Mouse (Mus musculus): ENCODE data around the gene Gipc2. TPM values are rescaled to one million over a fixed set of nuclear protein-coding genes. Genes with fewer than 3 reads are reported as not detected.
"Not testable (repeated sequence)": the region's sequence is repeated elsewhere in the genome, so short reads cannot be mapped to it uniquely, and the experiment has no call there.

Gene Gipc2
- total RNA-seq (2021) = 1 to 10 TPM; 3.6 to 4.0 TPM

DNA sequence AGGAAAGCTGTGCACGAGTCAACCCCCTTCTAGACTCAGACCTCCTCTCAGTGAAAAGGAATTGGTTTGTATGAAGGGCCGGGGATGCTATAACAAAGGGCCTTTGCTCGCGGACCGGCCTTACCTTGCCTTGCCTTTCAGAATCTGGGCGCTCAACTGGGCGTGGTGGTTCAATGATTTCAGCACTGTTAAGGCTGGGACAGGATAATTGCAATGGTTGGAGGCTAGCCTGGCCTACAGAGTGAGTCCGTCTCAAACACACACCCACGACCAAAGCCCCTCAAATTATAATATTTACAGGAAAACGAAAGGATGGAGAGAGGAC, at the start of gene Gipc2:
Gipc2 (minus strand) TSS at position 132 of the 325 bp plus-strand sequence.
- DNase-seq (ENCODE audit: low spot score) = no peak
- intact Hi-C loops (cut with DNase I) = loop anchor here (1.0 kb wide), 1 partner anchor 27 kb away; no protein-coding TSS in a partner anchor

DNA sequence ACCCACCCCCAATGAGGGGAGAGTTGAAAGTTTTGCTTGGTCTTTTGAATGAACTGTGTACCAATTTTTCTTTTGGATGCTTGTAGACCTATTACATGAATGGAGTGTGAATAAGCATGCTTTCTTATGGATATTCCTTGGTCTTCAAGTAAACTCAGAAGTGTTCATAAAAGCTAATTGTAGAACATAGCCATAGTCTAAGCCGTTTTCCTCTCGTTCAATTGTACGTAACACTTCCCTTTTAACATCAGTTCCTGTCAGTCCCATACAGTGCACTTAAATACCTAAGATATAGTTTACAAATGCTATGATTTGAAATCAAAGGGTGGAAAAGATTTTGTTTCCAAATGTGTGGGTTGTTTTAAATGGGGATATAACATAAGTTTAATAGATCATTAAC, 47.4 kb upstream of the Gipc2 start:
- intact Hi-C loops (cut with DNase I) = no loop called here
- DNase-seq (ENCODE audit: low spot score) = no peak

DNA sequence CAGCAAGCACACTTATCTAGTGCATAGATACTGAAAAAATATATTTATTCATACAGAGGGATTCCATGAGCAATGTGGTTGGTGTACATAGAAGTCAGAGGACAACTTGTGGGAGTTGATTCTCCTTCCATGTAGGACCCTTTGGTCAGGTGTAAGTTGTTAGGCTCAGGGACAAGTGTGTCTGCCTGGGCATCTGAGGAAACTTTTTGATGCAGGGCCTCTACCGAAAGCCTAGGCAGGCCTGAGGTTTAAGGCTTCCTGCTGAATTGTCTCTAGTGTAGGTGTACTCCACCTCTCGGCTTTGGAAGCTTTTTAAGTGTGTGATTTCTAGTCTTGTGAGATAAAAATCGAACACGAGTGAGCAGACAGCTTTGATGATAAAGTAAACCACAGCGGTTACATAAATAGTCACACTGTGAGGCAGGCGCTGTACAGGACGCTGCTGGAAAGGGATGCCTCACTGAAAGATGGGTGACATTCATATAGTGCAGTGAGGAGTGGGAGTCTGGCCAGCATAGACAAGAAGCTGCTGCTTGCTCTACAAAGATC, 45.8 kb upstream of the Gipc2 start:
- DNase-seq (ENCODE audit: low spot score) = no peak
- intact Hi-C loops (cut with DNase I) = loop anchor here (2.0 kb wide), 1 partner anchor 101 kb away; no protein-coding TSS in a partner anchor

GRCm38 (mm10) chr3:152210728-152211391, 44.8 kb upstream of the Gipc2 start:
- DNase-seq (ENCODE audit: low spot score) = peak; percentile 38
- intact Hi-C loops (cut with DNase I) = loop anchor here (1.0 to 2.0 kb wide), 2 partner anchors 18 to 100 kb away; no protein-coding TSS in a partner anchor

DNA sequence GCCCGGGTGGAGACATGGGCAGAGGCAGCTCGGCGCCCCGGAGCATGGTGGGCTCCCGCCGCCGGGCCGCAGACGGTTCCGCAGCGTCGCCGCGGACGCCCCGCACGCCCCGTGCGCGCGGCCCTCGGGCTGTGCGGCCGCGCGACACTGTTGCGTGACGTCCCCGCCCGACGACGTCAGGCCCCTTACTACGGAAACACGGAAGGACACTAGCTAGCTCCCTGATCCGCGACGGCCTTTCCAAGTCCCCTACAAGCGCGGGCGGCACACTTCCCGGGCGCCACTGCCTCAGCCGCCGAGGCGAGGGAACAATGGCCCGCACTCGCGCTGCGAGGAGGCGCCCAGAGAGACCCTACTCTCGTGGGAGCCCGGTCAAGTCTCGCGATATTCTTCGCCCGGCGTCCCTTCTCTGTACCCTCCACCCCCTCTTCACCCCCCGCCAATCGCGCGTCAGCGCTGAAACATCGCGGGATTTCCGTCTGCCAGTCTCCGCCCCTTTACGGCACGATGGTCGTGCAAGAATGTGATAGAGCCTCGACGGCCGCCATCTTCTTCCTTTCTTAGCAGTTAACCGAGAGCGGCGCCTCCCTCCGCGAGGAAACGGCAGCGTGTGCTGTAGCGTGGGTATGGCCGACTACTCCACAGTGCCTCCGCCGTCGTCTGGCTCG, 44.1 kb upstream of the Gipc2 start, which contains the start of the genes Dnajb4 and Fubp1:
Dnajb4 (minus strand) TSS at position 336 of the 668 bp plus-strand sequence.
Fubp1 (plus strand) TSS at position 456 of the 668 bp plus-strand sequence.
- intact Hi-C loops (cut with DNase I) = loop anchor here (1.0 to 2.0 kb wide), 2 partner anchors 17 to 99 kb away; no protein-coding TSS in a partner anchor
- DNase-seq (ENCODE audit: low spot score) = peak; percentile 99

DNA sequence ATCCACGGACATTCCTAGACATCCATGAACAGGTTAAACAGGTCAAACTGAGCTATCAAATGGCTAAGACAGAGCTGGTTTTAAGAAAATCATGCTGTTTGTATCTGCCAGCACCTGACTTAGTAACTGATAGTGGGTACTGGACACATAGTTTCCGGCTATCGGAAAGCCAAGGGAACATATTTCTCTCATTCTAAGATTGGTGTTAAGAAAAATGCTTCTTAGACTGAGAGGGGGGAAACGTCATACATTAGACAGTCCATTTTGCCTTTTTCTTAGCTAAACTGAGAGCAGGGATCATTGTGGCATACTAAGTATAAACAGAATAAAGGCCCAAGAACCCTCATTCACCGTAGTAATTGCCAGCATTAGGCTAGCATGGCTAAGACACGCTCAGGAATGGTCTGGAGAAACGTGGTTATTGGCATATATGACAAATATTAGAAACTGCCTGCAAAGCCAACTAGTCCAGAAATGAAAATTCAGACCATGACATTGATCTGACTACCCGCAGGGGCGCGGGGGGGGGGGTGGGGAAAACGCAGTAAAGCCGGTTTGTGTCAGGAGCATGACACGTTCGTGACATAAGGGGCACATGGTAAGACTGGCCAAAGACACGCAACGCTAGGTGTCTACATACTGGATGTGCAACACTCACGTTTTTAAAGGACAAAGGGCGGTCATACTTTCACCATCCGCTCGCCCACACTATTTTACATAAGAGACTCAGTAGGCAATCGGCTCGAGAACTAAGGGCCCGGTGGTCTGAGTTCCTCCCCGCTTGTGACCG, 43.3 kb upstream of the Gipc2 start:
- peak; percentile 11 for DNase-seq (ENCODE audit: low spot score)
- intact Hi-C loops (cut with DNase I) = no loop called here

DNA sequence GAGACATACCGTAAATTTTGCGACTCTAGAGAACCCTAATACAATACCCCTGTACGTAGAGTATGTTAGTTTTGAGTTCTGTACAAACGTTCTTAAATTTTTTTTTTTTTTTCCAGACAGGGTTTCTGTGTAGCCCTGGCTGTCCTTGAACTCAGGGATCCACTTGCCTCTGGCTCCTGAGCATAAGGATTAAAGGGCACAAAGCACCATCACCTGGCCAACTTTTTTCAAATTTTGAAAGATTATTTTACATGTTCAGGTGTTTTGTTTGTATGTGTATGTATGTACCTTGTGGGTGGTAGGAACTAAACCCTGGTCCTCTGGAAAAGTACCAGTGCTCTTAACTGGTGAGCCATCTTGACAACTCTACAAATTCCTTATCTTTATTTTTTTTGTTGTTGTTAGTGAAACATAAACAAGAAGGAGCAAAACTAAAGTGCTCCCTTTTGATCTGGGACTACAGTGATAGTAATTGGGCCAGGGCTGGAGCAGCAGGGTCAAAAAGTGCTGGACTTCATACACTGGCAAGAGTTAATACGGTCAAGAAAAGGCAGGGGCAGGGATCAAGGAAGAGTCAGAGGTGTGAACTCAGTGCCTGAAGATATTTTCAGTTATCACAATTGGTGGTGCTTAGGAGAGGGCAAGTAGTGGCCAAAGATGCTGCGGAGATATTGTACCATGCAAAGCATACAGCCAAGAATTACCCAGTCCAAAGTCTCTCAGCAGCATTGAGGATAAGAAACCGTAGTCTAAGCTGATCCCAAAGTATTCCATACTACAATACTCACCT, 42.3 kb upstream of the Gipc2 start:
- intact Hi-C loops (cut with DNase I) = no loop called here
- DNase-seq (ENCODE audit: low spot score) = no peak

- intact Hi-C loops (cut with DNase I) = no loop called here
- DNase-seq (ENCODE audit: low spot score) = no peak
These were observed 41.1 kb upstream of the Gipc2 start for GRCm38 (mm10) chr3:152207156-152207555.

DNA sequence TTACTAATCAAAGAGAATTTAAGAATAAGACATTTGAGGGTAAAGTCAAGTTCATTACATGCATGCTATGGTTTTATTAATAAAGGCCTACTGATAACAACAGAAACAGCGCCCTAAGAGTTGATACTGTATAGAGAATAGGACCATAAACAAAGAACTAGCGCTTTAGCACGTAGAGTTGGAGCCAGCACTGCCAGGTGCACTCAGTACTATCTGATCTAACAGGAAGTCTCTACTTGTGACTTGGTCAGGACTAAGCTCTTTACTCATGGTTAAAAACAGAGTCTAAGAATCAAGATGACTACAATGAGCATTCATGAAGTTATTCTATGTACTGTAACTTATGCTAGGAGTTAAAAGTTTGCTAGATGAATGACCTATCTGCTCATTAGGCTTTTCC, 38.5 kb upstream of the Gipc2 start:
- intact Hi-C loops (cut with DNase I) = no loop called here
- no peak for DNase-seq (ENCODE audit: low spot score)

DNA sequence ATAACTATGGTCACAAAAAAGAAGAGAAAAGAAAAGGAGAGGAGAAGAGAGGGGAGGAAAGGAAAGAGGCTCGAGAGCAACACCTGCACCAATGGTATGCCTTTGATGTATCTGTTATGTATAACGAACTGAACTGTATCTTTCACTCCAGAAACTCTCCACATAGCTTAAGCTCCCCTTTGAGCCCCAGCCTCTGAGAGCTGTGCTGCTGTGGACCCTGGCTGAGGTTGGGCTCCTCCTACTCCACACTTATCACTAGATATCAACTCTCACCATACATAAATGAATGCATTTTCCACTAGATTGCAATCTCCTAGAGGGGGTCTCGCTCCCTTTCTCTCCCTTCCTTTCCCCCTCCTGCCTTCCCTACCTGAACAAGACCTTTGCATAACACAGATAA, 38.0 kb upstream of the Gipc2 start:
- intact Hi-C loops (cut with DNase I) = no loop called here
- no peak for DNase-seq (ENCODE audit: low spot score)

- no peak for DNase-seq (ENCODE audit: low spot score)
- intact Hi-C loops (cut with DNase I) = no loop called here
These were observed 37.4 kb upstream of the Gipc2 start for GRCm38 (mm10) chr3:152203411-152203810.

DNA sequence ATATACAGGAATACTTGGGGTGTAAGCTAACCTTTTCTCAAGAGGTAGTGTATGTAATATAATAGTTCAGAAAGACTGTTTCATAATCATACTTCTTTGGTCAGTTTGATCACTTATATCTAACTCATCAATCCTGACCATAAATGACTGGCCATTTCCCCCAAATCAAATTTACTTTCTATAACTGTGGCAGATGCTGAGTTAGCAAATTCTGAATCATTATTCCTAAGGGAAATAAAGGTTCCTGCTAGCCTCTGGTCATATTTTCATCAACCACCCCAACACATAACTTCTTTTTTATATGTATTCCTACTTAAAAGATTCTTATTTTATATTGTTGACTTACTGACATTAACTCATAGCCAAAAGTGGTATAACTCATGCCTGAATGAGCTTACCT, 36.9 kb upstream of the Gipc2 start:
- intact Hi-C loops (cut with DNase I) = no loop called here
- DNase-seq (ENCODE audit: low spot score) = no peak

DNA sequence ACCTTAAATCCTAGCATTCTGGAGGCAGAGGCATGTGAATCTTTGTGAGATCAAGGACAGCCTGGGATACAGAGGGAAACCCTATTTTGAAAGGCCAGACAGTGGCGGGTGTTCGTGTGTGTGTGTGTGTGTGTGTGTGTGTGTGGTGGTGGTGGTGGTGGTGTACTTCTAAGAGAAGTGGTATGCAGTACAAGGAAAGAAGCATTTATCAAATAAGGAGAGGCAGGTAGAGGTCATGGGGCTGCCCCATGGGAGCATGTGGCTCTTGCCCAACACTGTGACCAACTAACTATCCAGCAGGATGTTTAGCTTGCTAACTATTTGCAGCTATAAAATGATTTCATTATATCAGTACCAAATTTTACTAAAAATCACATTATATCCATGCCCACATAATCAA, 35.6 kb upstream of the Gipc2 start:
- intact Hi-C loops (cut with DNase I) = no loop called here
- no peak for DNase-seq (ENCODE audit: low spot score)

DNA sequence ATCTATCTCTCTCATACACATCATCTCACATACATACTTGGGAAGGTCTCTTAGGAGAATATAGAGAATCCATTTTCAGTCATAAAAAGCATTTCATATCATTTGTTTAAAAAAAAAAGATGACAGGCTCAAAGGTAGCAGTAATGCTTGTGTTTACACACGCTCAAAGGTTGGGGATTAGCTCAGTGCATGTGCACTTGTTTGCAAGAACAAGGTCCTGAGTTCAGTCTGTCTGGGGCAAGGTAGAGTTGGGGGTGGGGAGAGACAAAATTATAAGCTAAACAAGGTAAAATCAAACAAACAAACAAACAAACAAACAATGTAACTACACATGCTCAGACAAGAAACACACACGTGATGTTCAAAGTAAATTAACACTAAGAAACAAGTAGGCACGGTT, 35.2 kb upstream of the Gipc2 start:
- no peak for DNase-seq (ENCODE audit: low spot score)
- intact Hi-C loops (cut with DNase I) = no loop called here

DNA sequence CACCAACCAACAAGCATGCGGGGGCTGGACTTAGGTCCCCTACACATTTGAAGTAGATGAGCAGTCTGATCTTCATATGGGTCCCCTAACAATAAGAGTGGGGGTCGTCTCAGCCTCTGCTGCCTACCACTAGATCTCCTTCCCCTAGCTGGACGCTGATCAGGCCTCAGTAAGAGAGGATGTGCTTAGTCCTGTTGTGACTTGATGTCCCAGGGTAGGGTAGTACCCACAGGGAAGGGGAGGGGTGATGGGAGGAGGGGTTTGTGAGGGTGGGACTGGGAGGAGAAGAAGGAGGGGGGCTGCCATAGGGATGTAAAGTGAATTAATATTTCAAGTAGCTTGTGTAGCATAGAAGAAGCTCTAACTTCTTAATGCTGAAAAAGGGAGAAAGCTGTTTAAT, 33.1 kb upstream of the Gipc2 start:
- no peak for DNase-seq (ENCODE audit: low spot score)
- intact Hi-C loops (cut with DNase I) = no loop called here

GRCm38 (mm10) chr3:152197246-152197645, 31.2 kb upstream of the Gipc2 start:
- DNase-seq (ENCODE audit: low spot score); intact Hi-C loops (cut with DNase I): not testable (repeated sequence)

DNA sequence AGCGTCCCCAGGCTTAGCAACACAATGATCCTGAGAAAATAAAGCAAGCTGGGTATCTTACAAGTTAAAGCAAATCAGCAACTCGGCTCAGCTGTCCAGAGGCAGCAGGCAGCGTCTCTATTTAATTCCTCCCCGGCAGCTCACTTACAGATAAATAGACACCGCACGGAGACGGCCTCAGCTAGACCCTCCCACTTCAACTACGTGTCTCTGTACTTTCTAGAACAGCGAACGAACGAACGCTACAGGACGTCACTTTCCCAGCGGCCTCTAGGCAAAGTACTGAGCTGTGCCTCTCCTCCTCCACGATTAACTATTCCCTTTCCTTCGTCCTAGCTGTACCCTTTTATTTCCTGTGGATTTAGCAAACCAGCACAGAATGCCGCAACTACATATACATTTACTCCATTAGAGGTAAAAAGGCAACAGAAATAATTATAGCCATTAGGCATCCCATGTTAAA, 27.6 kb upstream of the Gipc2 start:
- intact Hi-C loops (cut with DNase I) = loop anchor here (1.0 to 5.0 kb wide), 3 partner anchors 17 to 81 kb away; partner anchors contain the start of genes Dnajb4, Fubp1 and Gipc2
- peak; percentile 84 for DNase-seq (ENCODE audit: low spot score)

- no peak for DNase-seq (ENCODE audit: low spot score)
- intact Hi-C loops (cut with DNase I) = loop anchor here (1.0 to 5.0 kb wide), 3 partner anchors 17 to 81 kb away; partner anchors contain the start of genes Dnajb4, Fubp1 and Gipc2
These were observed 27.1 kb upstream of the Gipc2 start for GRCm38 (mm10) chr3:152193177-152193576.

DNA sequence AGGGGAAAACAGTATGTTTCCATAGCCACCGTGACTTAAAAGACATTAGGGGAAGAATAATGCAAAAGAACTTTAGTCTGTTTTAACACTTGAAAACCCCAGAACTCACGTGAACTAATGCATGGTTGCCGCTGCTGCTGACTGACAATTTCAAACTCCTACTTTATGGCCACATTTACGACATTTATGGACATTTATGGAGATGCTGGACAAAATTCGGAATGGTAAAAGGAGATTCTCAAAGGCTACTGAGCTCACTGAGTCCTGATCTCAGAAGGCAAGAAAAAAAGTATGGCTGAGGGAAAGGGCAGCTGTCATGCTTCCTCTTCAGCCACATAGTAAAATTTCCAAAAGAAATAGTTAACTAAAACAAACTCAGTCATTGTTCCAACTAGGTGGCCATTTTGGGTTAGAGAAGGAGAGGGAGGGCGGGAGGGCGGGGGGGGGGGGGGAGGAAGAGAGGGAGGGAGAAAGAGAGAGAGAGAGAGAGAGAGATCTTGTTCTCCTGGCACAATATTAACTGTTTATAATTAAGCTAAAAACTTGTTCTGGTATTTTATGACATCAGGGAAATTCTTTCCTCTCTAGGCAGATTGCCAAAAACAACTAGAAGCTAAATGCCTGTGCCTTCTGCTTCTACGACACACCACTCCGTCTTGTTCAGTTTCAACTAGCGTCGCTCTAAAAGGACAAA, 26.4 kb upstream of the Gipc2 start:
- intact Hi-C loops (cut with DNase I) = loop anchor here (5.0 kb wide), 1 partner anchor 80 kb away; no protein-coding TSS in a partner anchor
- no peak for DNase-seq (ENCODE audit: low spot score)

All from heart, postnatal 25 days (tissue).